Mouse (Mus musculus): ENCODE measurements around the gene Tmem256. TPM values are rescaled to one million over a fixed set of nuclear protein-coding genes. Genes with fewer than 3 reads are reported as not detected.

The Tmem256 gene
- polyA plus RNA-seq, 1 experiment = 200 TPM

DNA sequence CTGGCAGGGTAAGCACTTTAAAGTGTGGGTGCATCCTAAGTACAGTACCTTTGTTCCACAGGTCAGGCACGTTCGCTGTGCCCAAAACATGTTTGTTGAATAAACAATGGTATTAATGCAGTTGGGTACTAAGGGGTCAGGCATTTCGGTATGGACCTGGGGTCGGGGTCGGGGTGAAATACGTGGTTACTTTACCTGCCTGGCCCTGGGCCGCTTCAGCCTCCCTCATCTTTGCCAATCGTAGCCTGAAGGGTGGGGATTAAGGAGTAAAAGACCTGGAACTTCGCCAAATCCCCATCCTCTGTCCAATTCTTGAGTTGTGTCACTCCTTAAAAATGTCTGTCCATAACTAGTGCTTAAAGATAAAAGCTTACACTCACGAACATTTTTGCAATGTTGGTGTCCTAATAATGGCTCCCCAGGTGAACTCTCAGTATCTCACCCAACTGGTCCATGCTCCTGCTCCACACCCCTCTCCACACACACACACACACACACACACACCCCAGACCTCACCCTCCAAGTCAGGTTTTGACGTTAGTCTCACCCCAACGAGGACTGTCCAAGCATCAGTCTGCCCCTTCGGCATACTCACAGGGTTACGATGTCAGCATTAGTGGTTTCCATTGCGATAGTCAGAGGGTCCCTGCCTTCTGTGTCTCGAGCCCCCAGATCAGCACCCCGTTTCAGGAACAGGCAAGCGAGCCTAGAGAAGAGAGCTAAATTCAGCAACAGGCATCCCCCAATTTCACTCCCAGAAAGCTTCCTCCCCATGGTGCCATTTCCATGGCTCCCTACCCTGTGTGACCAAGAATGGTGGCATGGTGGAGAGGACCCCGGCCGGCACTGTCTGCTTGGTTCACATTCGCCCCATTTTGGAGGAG is 43.7 kb downstream of the Tmem256 start:
- 60% methylated on average over 21 of the region's 21 CpGs for WGBS
- Histone ChIP-seq H3K4me1 (ENCODE audit: control insufficient read depth, insufficient read depth, low read length) (no peaks in the 10 kb centered on the region), H3K27me3 (ENCODE audit: control insufficient read depth, insufficient read depth, low read length) (no peaks in the 10 kb centered on the region), H3K4me3 (replicated peaks; ENCODE audit: insufficient read depth, low read depth, low read length) (peak overlapping the region; percentile 57), H3K27ac (ENCODE audit: insufficient read depth, low read length) (no peak overlapping the region)
- DNase-seq = no peak
- no peak for TF ChIP-seq CTCF (IDR thresholded peaks at IDR 0.05; ENCODE audit: borderline replicate concordance, insufficient read depth, low read depth, low read length)
- TF ChIP-seq POLR2A (IDR thresholded peaks at IDR 0.05; ENCODE audit: borderline replicate concordance, insufficient read depth, low read length) = no peak

- DNase-seq = no peak
- no peak for TF ChIP-seq POLR2A (IDR thresholded peaks at IDR 0.05; ENCODE audit: borderline replicate concordance, insufficient read depth, low read length)
- peak; percentile 40; the same call in 1 of the 2 replicates for TF ChIP-seq CTCF (IDR thresholded peaks at IDR 0.05; ENCODE audit: borderline replicate concordance, insufficient read depth, low read depth, low read length)
Observed at GRCm38 (mm10) chr11:69883066-69883465, 44.8 kb downstream of the Tmem256 start.

GRCm38 (mm10) chr11:69883527-69884151 is 45.3 kb downstream of the Tmem256 start:
- no peak overlapping the region for H3K4me3 ChIP-seq (replicated peaks; ENCODE audit: insufficient read depth, low read depth, low read length)
- no peaks in the 10 kb centered on the region for H3K27me3 ChIP-seq (ENCODE audit: control insufficient read depth, insufficient read depth, low read length)
- H3K27ac ChIP-seq (ENCODE audit: insufficient read depth, low read length) = no peak overlapping the region
- no peaks in the 10 kb centered on the region for H3K4me1 ChIP-seq (ENCODE audit: control insufficient read depth, insufficient read depth, low read length)
- DNase-seq = no peak
- 85% methylated on average over 8 of the region's 8 CpGs for WGBS
- TF ChIP-seq CTCF (IDR thresholded peaks at IDR 0.05; ENCODE audit: borderline replicate concordance, insufficient read depth, low read depth, low read length) = no peak
- TF ChIP-seq POLR2A (IDR thresholded peaks at IDR 0.05; ENCODE audit: borderline replicate concordance, insufficient read depth, low read length) = no peak

More at GRCm38 (mm10) chr11:69883066-69883465, 44.8 kb downstream of the Tmem256 start:
- WGBS = 67% methylated on average over 4 of the region's 4 CpGs
- Histone ChIP-seq H3K27me3 (ENCODE audit: control insufficient read depth, insufficient read depth, low read length) (no peaks in the 10 kb centered on the region), H3K4me3 (replicated peaks; ENCODE audit: insufficient read depth, low read depth, low read length) (no peak overlapping the region), H3K27ac (ENCODE audit: insufficient read depth, low read length) (no peak overlapping the region), H3K4me1 (ENCODE audit: control insufficient read depth, insufficient read depth, low read length) (no peaks in the 10 kb centered on the region)

DNA sequence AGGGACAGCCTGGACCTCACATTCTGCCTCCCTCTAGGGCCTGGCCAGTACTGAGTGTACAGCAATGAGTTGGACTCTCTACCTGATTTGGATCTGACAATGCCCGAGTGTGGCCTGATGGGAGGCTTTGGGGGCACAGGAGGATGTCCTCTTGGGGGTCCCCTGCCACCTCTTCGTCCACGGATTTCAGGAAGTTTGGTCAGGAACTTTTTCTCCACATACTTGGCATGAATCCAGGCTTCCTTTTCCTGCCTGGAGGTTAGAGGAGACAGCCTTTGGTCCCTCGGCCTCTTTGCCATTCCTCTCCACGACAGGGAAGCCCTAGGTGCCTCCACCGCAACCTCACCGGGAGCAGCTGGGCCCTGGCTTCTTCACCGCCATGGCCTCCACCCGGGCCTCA is 45.9 kb downstream of the Tmem256 start:
- no peaks in the 10 kb centered on the region for H3K4me1 ChIP-seq (ENCODE audit: control insufficient read depth, insufficient read depth, low read length)

GRCm38 (mm10) chr11:69884663-69885062 is 46.3 kb downstream of the Tmem256 start:
- Histone ChIP-seq H3K4me1 (ENCODE audit: control insufficient read depth, insufficient read depth, low read length) (no peaks in the 10 kb centered on the region), H3K27ac (ENCODE audit: insufficient read depth, low read length) (no peak overlapping the region), H3K27me3 (ENCODE audit: control insufficient read depth, insufficient read depth, low read length) (no peaks in the 10 kb centered on the region), H3K4me3 (replicated peaks; ENCODE audit: insufficient read depth, low read depth, low read length) (no peak overlapping the region)
- no peak for DNase-seq
- TF ChIP-seq POLR2A (IDR thresholded peaks at IDR 0.05; ENCODE audit: borderline replicate concordance, insufficient read depth, low read length) (no peak), CTCF (IDR thresholded peaks at IDR 0.05; ENCODE audit: borderline replicate concordance, insufficient read depth, low read depth, low read length) (no peak)
- 81% methylated on average over 8 of the region's 8 CpGs for WGBS

More for the DNA sequence above, 45.9 kb downstream of the Tmem256 start:
- no peak overlapping the region for H3K4me3 ChIP-seq (replicated peaks; ENCODE audit: insufficient read depth, low read depth, low read length)
- DNase-seq = no peak
- no peak for TF ChIP-seq POLR2A (IDR thresholded peaks at IDR 0.05; ENCODE audit: borderline replicate concordance, insufficient read depth, low read length)
- TF ChIP-seq CTCF (IDR thresholded peaks at IDR 0.05; ENCODE audit: borderline replicate concordance, insufficient read depth, low read depth, low read length) = no peak
- H3K27ac ChIP-seq (ENCODE audit: insufficient read depth, low read length) = no peak overlapping the region
- no peaks in the 10 kb centered on the region for H3K27me3 ChIP-seq (ENCODE audit: control insufficient read depth, insufficient read depth, low read length)
- WGBS = 76% methylated on average over 9 of the region's 9 CpGs

DNA sequence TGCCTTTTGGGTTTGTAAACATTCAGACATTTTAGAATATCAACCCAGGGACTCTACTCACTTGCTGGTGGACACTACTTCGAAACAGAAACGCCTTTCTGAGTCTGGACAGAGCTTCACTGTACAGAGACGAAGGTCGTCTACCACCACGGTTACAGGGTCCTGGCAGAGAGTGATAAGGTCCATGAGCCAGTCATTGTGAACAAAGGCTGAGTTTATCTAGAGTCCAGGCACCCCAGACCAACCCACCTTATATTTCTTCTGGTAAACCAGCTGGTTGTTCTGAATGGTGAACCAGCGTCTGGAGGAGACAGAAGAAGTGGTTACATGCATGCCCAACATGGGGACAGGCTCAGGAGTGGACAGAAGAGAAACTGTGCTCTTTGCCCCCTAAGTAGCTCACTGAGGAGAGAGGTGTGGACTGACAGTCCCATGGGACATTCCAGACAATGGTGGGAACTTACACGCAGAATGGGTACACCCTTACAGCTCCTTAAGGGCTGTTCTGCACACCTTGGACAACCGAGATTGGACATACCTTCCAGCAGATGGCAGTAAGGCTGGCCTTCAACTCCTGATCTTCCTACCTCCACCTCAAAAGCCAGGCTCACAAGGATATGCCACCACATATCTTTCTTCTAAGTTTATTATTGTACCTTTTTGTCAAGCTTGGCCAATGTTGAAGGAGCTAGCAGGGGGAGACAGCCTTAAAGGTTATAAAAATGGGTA is 48.8 kb downstream of the Tmem256 start:
- Histone ChIP-seq H3K27me3 (ENCODE audit: control insufficient read depth, insufficient read depth, low read length) (no peaks in the 10 kb centered on the region), H3K27ac (ENCODE audit: insufficient read depth, low read length) (no peak overlapping the region), H3K4me3 (replicated peaks; ENCODE audit: insufficient read depth, low read depth, low read length) (no peak overlapping the region), H3K4me1 (ENCODE audit: control insufficient read depth, insufficient read depth, low read length) (no peaks in the 10 kb centered on the region)
- TF ChIP-seq CTCF (IDR thresholded peaks at IDR 0.05; ENCODE audit: borderline replicate concordance, insufficient read depth, low read depth, low read length) (no peak), POLR2A (IDR thresholded peaks at IDR 0.05; ENCODE audit: borderline replicate concordance, insufficient read depth, low read length) (no peak)
- DNase-seq = no peak
- 71% methylated on average over 8 of the region's 8 CpGs for WGBS

Other genes starting within 250 kb of the Tmem256 start
- 890 and 950 TPM in 2 replicates for gene Atp1b2, start 232.6 kb upstream of the Tmem256 start, polyA plus RNA-seq (2012; rRNA removed)
- gene Shbg, start 220.6 kb upstream of the Tmem256 start, polyA plus RNA-seq (2012; rRNA removed) = 0.11 TPM in 2 replicates
- gene Sat2, start 216.5 kb upstream of the Tmem256 start, polyA plus RNA-seq (2012; rRNA removed) = 32.4 and 33.5 TPM in 2 replicates
- gene Fxr2, start 205.5 kb upstream of the Tmem256 start, polyA plus RNA-seq (2012; rRNA removed) = 176 and 183 TPM in 2 replicates
- gene Sox15, start 183.2 kb upstream of the Tmem256 start, polyA plus RNA-seq (2012; rRNA removed) = not detected in 2 replicates
- 115 and 120 TPM in 2 replicates for gene Mpdu1, start 175.9 kb upstream of the Tmem256 start, polyA plus RNA-seq (2012; rRNA removed)
- 3.7 and 4.5 TPM in 2 replicates for gene Cd68, start 172.4 kb upstream of the Tmem256 start, polyA plus RNA-seq (2012; rRNA removed)
- 316 and 321 TPM in 2 replicates for gene Eif4a1, start 166.1 kb upstream of the Tmem256 start, polyA plus RNA-seq (2012; rRNA removed)
- 110 and 152 TPM in 2 replicates for gene Senp3, start 156.4 kb upstream of the Tmem256 start, polyA plus RNA-seq (2012; rRNA removed)
- 4.8 and 4.9 TPM in 2 replicates for gene Tnfsf13, start 152.7 kb upstream of the Tmem256 start, polyA plus RNA-seq (2012; rRNA removed)
- 31.2 and 35.3 TPM in 2 replicates for gene Tnfsf12, start 142.7 kb upstream of the Tmem256 start, polyA plus RNA-seq (2012; rRNA removed)
- gene Tnfsfm13, start 142.4 kb upstream of the Tmem256 start, polyA plus RNA-seq (2012; rRNA removed) = 3.3 and 4.2 TPM in 2 replicates
- gene Polr2a, start 79.9 kb upstream of the Tmem256 start, polyA plus RNA-seq (2012; rRNA removed) = 35.3 and 42.3 TPM in 2 replicates
- gene Slc35g3, start 76.5 kb upstream of the Tmem256 start, polyA plus RNA-seq (2012; rRNA removed) = not detected in 2 replicates
- 69.8 and 71.1 TPM in 2 replicates for gene Zbtb4, start 72.6 kb upstream of the Tmem256 start, polyA plus RNA-seq (2012; rRNA removed)
- gene Chrnb1, start 42.6 kb upstream of the Tmem256 start, polyA plus RNA-seq (2012; rRNA removed) = 1.6 and 2.9 TPM in 2 replicates
- gene Fgf11, start 36.7 kb upstream of the Tmem256 start, polyA plus RNA-seq (2012; rRNA removed) = 47.0 and 49.4 TPM in 2 replicates
- 0.28 and 0.36 TPM in 2 replicates for gene Tmem102, start 32.9 kb upstream of the Tmem256 start, polyA plus RNA-seq (2012; rRNA removed)
- not detected in 2 replicates for gene Gm39566, start 23.2 kb upstream of the Tmem256 start, polyA plus RNA-seq (2012; rRNA removed)
- gene Spem2, start 20.0 kb upstream of the Tmem256 start, polyA plus RNA-seq (2012; rRNA removed) = not detected in 2 replicates
- 1.4 TPM in 2 replicates for gene Spem1, start 16.3 kb upstream of the Tmem256 start, polyA plus RNA-seq (2012; rRNA removed)
- 116 and 122 TPM in 2 replicates for gene Nlgn2, start 730 bp upstream of the Tmem256 start, polyA plus RNA-seq (2012; rRNA removed)
- 34.2 and 36.9 TPM in 2 replicates for gene Plscr3, start 7.9 kb downstream of the Tmem256 start, polyA plus RNA-seq (2012; rRNA removed)
- 0.21 and 0.39 TPM in 2 replicates for gene Tnk1, start 20.2 kb downstream of the Tmem256 start, polyA plus RNA-seq (2012; rRNA removed)
- gene Tmem95, start 39.5 kb downstream of the Tmem256 start, polyA plus RNA-seq (2012; rRNA removed) = not detected in 2 replicates
- gene Kctd11, start 42.9 kb downstream of the Tmem256 start, polyA plus RNA-seq (2012; rRNA removed) = 1.9 and 2.2 TPM in 2 replicates
- 0.18 and 0.24 TPM in 2 replicates for gene Acap1, start 57.0 kb downstream of the Tmem256 start, polyA plus RNA-seq (2012; rRNA removed)
- gene 2810408A11Rik, start 62.5 kb downstream of the Tmem256 start, polyA plus RNA-seq (2012; rRNA removed) = 0.36 and 0.43 TPM in 2 replicates
- gene Neurl4, start 62.6 kb downstream of the Tmem256 start, polyA plus RNA-seq (2012; rRNA removed) = 119 and 128 TPM in 2 replicates
- gene Gps2, start 75.4 kb downstream of the Tmem256 start, polyA plus RNA-seq (2012; rRNA removed) = 78.9 and 87.5 TPM in 2 replicates
- 514 and 533 TPM in 2 replicates for gene Eif5a, start 83.4 kb downstream of the Tmem256 start, polyA plus RNA-seq (2012; rRNA removed)
- gene Ybx2, start 97.3 kb downstream of the Tmem256 start, polyA plus RNA-seq (2012; rRNA removed) = 16.5 and 16.8 TPM in 2 replicates
- 5.9 and 7.2 TPM in 2 replicates for gene Slc2a4, start 109.7 kb downstream of the Tmem256 start, polyA plus RNA-seq (2012; rRNA removed)
- 0.33 TPM in 1 of 2 replicates, not detected in the other for gene Cldn7, start 126.3 kb downstream of the Tmem256 start, polyA plus RNA-seq (2012; rRNA removed)
- 93.9 and 108 TPM in 2 replicates for gene Ctdnep1, start 142.6 kb downstream of the Tmem256 start, polyA plus RNA-seq (2012; rRNA removed)
- gene Elp5, start 144.0 kb downstream of the Tmem256 start, polyA plus RNA-seq (2012; rRNA removed) = 106 and 109 TPM in 2 replicates
- gene Gabarap, start 152.6 kb downstream of the Tmem256 start, polyA plus RNA-seq (2012; rRNA removed) = 344 and 366 TPM in 2 replicates
- 41.8 and 44.4 TPM in 2 replicates for gene Phf23, start 157.3 kb downstream of the Tmem256 start, polyA plus RNA-seq (2012; rRNA removed)
- gene Dvl2, start 162.1 kb downstream of the Tmem256 start, polyA plus RNA-seq (2012; rRNA removed) = 27.2 and 28.9 TPM in 2 replicates
- gene Acadvl, start 176.9 kb downstream of the Tmem256 start, polyA plus RNA-seq (2012; rRNA removed) = 104 and 112 TPM in 2 replicates
- gene Dlg4, start 178.4 kb downstream of the Tmem256 start, polyA plus RNA-seq (2012; rRNA removed) = 352 and 374 TPM in 2 replicates
- 13.8 and 17.1 TPM in 2 replicates for gene Asgr1, start 215.6 kb downstream of the Tmem256 start, polyA plus RNA-seq (2012; rRNA removed)